Mouse (Mus musculus): ENCODE data around the gene Crtac1.

The Crtac1 gene

GRCm38 (mm10) chr19:42431485-42432190 is at the start of gene Crtac1:
Crtac1 (minus strand) TSS chr19:42431783.
- in situ Hi-C loops (cut with MboI), result no loop called here

DNA sequence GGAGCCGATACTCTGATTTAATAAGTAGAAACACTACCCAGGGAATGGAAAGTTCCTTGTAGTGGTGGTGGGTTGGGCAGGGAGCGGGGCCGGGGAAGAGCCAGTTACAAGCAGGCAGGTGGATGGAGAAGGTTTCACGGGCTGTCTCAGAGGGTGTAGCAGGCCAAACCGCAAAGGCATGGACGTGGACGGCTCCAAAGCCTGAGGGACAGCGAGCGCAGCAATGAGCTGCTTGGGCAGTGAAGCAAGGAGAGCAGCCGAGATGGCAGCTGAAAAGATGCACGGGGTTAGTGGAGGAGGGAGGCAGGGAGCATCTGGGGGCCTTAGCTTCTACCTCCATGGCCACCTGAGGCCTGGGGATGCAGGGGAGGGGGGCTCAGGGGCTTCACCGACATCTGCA is 46.7 kb upstream of the Crtac1 start:
- in situ Hi-C loops (cut with MboI), result no loop called here

- in situ Hi-C loops (cut with MboI), result no loop called here
Observed at GRCm38 (mm10) chr19:42477769-42478168, 46.2 kb upstream of the Crtac1 start.

GRCm38 (mm10) chr19:42472831-42473230 is 41.2 kb upstream of the Crtac1 start:
- in situ Hi-C loops (cut with MboI), result no loop called here

DNA sequence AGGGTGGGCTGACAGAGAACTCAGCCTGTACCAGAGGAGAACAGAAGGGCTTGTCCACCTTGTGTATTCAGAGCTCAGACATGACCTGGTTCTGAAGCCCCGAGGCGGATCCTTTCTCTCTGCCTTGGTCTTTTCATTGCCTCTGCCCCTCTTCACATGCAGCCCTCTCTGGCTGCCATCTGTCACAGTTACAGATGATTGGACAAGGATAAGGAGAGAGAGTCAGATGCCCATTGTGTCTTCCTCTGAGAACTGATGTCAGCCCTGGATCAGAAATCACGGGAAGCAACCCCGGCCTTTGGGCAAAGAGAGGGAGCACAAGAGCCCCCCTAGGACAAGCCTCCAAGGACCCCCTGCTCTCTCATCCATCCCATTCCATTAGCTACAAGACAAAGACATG is 40.0 kb upstream of the Crtac1 start:
- in situ Hi-C loops (cut with MboI), result no loop called here

GRCm38 (mm10) chr19:42461851-42462250 is 30.3 kb upstream of the Crtac1 start:
- in situ Hi-C loops (cut with MboI), result no loop called here

GRCm38 (mm10) chr19:42461353-42461752 is 29.8 kb upstream of the Crtac1 start:
- in situ Hi-C loops (cut with MboI), result no loop called here

DNA sequence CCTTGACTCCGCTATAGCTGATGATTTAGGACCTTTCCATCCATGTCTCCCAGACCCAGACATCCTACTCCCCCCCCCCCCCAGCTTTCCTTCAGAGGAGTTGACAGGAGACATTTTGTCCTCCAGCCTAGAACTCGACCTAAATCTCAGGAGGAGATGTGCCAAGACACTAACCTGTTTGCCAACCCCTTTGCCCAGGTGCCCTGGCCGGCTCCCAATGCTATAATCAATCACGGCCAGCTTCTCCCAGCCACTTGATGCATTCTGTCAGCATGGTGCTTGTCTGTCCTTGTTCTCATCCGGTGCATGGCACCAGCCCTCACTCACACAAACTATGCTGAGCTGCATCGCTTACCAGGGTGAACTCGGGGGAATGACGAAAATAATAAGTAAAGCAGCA is 27.9 kb upstream of the Crtac1 start:
- in situ Hi-C loops (cut with MboI), result no loop called here

- in situ Hi-C loops (cut with MboI), result no loop called here
Observed at GRCm38 (mm10) chr19:42454481-42455236, 23.1 kb upstream of the Crtac1 start.

- in situ Hi-C loops (cut with MboI), result no loop called here
Observed at GRCm38 (mm10) chr19:42454006-42454405, 22.4 kb upstream of the Crtac1 start.

DNA sequence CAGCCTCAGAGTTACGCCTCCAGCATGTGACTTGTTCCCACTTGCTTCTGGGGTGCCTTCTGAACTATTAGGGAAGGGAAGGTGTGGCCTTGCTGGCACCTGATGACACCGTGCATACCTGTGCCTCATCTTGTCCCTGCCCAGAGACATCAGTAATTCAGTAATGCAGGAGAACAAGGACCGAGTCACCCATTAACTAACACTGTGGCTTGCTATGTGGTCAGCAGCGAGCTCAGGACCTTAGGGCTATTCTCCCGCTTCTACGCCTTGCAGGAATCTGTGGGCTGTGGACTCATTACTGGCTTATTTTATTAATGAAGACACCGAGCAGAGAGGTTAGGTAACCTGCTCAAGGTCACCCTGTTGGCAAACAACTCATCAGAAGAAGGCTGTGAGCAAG is 21.0 kb upstream of the Crtac1 start:
- in situ Hi-C loops (cut with MboI), result no loop called here

- in situ Hi-C loops (cut with MboI), result no loop called here
Observed at GRCm38 (mm10) chr19:42448539-42448938, 17.0 kb upstream of the Crtac1 start.

- in situ Hi-C loops (cut with MboI), result no loop called here
Observed at GRCm38 (mm10) chr19:42443887-42444409, 12.4 kb upstream of the Crtac1 start.

DNA sequence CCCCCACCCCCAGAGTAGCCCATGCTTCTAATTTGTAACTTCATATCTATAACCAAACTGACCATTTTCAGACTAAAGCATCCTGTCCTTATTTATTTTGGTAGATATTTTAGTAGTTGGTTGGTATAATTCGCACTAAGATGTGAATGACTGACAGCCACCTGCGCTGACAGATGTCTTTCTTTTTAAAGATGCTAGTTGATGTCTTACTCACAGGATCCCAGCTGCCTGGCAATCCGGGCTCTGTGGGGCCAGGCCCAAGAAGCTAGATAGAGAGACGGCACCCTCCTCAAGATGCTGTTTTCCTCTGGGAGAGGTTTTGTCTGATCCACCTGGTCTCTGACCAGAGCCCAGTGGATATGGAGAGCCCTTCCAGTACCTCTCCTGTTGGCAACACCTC is 11.7 kb upstream of the Crtac1 start:
- in situ Hi-C loops (cut with MboI), result no loop called here

DNA sequence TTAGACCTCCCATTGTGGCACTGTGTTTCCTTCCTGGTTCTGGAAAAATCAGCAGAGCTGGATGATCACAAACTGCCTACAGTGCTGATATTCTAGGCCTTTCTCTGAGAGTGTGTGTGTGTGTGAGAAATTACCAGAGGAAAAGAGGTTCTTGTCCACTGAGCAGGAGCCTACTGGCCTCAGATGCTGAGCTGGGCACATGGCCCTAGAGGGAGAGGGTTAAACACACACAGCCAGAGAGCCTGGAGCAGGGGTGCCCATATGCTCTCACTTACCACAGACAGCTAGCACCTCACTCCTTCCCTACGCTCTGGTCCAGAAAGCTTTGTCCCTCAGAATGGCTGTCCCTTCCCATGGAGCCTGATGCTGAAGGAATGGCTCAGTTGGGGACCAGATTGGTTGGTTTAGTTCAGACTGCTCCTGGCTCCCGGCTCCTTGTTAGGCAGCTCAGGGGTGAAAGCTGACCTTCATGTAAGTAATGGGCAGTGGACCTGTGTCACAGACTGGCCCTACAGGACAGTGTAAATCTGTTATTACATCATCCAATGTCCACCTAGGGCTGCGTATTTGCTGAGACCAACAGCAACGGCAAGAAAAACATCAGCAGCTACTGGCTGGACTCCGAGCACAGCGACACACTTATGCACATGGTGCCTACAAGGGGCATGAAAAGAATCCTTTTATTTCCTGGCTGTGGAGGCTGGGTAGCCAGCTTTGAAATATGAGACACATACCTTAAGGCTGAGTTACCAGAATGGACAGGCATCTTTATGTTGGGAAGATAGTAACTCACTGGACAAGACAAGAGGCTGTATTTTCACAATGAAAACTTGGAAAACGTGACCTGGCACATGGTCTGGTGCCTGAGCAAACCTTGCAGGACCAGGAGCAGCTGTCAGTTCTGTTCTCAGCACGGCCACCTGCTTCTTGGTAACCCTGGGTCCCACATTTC is 10.9 kb upstream of the Crtac1 start:
- in situ Hi-C loops (cut with MboI), result no loop called here

- in situ Hi-C loops (cut with MboI), result no loop called here
Observed at GRCm38 (mm10) chr19:42440089-42440488, 8.5 kb upstream of the Crtac1 start.

- in situ Hi-C loops (cut with MboI), result no loop called here
Observed at GRCm38 (mm10) chr19:42439353-42439752, 7.8 kb upstream of the Crtac1 start.

GRCm38 (mm10) chr19:42435621-42436020 is 4.0 kb upstream of the Crtac1 start:
- in situ Hi-C loops (cut with MboI), result no loop called here

DNA sequence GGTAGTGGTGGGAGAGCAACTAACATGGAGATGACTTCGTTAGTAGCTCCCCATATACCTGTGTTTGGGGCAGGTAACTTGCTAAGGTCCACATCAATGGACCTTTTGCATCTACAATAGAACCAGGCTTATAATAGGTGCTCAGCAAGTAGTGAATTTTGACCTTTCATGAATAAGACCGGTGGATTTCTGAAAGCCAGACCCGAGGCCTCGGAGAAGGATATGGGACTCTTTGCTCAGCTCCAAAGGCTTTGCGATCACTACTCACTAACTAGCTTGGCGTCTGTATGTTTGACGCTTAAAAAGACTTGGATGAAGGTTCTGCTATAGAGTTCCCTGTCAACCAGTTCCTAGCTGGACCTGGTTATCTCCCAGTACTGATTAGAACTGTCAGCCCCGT is 1.2 kb upstream of the Crtac1 start:
- in situ Hi-C loops (cut with MboI), result no loop called here

GRCm38 (mm10) chr19:42432191-42432590 is 608 bp upstream of the Crtac1 start:
- in situ Hi-C loops (cut with MboI), result no loop called here

DNA sequence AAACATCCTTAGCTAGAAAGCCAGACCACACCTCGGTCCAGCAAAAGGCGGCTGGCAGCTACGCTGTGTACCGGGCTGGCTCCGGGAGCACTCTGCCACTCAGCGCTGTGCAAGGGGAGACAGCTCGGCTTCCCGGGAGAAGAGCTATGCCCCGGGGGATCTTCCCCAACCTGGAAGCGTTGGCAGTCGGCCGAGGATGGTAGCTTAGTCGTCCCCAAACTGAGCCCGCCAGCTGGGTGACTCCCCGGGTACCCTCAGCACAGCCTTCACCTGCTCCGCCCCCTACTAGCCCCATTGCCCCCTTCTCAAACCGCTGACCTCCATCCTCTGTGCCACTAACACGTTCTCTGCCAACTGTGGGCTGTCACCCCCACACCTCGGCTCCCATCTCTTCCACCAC is 602 bp downstream of the Crtac1 start:
- in situ Hi-C loops (cut with MboI), result no loop called here

GRCm38 (mm10) chr19:42429410-42429809 is 2.2 kb downstream of the Crtac1 start:
- in situ Hi-C loops (cut with MboI), result no loop called here
